Mouse (Mus musculus) bone marrow, adult 2 months (tissue): ENCODE data around the gene Gba2.

Experiments
- CTCF ChIP-seq: fragments of 200-500 bp; IDR thresholded peaks from 2 replicates; pipeline ENCODE4 v1.5.1; 2011; ENCODE audit warnings: low read length, control low read depth; ENCODE audit not compliant: control insufficient read depth, insufficient read depth
- POLR2A ChIP-seq: fragments of 200-500 bp; IDR thresholded peaks from 2 replicates; pipeline ENCODE4 v1.6.1; 2011; ENCODE audit warnings: low read depth, mild to moderate bottlenecking, control low read depth, low read length, borderline replicate concordance; ENCODE audit not compliant: control insufficient read depth

- TF ChIP-seq CTCF = no peak
- TF ChIP-seq POLR2A = no peak
Observed at GRCm38 (mm10) chr4:43591543-43591942, 12.9 kb upstream of the Gba2 start.
